Mouse (Mus musculus): ENCODE results near the gene Brox. TPM values are rescaled to one million over a fixed set of nuclear protein-coding genes. Genes with fewer than 3 reads are reported as not detected.

Gene Brox
- polyA plus RNA-seq, 1 experiment from 2014 or later = 78.6 TPM

- H3K4me2 ChIP-seq = no peak overlapping the region
Measured at GRCm38 (mm10) chr1:183308476-183308875, 11.4 kb upstream of the Brox start.

GRCm38 (mm10) chr1:183307555-183307954 lies 10.5 kb upstream of the Brox start:
- no peak overlapping the region for H3K4me2 ChIP-seq
- H3K27me3 ChIP-seq = no peaks in the 10 kb centered on the region
- peaks cover 18% of the 10 kb centered on the region for H3K36me3 ChIP-seq (ENCODE audit: poor library complexity, severe bottlenecking)
- H3K27ac ChIP-seq = no peak overlapping the region
- ATAC-seq = no peak
- WGBS = 87% methylated on average over 3 of the region's 3 CpGs
- no peaks in the 10 kb centered on the region for H3K4me1 ChIP-seq
- no peak overlapping the region for H3K4me3 ChIP-seq
- H3K9me3 ChIP-seq (replicated peaks) = no peaks in the 10 kb centered on the region
- no peak overlapping the region for H3K9ac ChIP-seq

More at GRCm38 (mm10) chr1:183308476-183308875, 11.4 kb upstream of the Brox start:
- peaks cover 23% of the 10 kb centered on the region for H3K36me3 ChIP-seq (ENCODE audit: poor library complexity, severe bottlenecking)
- H3K27ac ChIP-seq = no peak overlapping the region
- no peaks in the 10 kb centered on the region for H3K9me3 ChIP-seq (replicated peaks)
- WGBS = 88% methylated on average over 1 of the region's 1 CpGs
- no peaks in the 10 kb centered on the region for H3K4me1 ChIP-seq
- H3K27me3 ChIP-seq = no peaks in the 10 kb centered on the region
- ATAC-seq = no peak
- H3K9ac ChIP-seq = no peak overlapping the region
- no peak overlapping the region for H3K4me3 ChIP-seq

- Histone ChIP-seq H3K4me1 (peaks cover 6% of the 10 kb centered on the region; the same call in 1 of the 2 replicates), H3K27ac (no peak overlapping the region), H3K27me3 (no peaks in the 10 kb centered on the region), H3K4me3 (no peak overlapping the region), H3K9me3 (replicated peaks) (no peaks in the 10 kb centered on the region), H3K4me2 (no peak overlapping the region), H3K36me3 (ENCODE audit: poor library complexity, severe bottlenecking) (no peaks in the 10 kb centered on the region), H3K9ac (no peak overlapping the region)
- 87% methylated on average over 6 of the region's 6 CpGs for WGBS
- no peak for ATAC-seq
Measured at GRCm38 (mm10) chr1:183299161-183299560, 2.1 kb upstream of the Brox start.

- peak overlapping the region; percentile 52 for H3K4me3 ChIP-seq
- 0% methylated on average over 20 of the region's 20 CpGs for WGBS
Measured at GRCm38 (mm10) chr1:183297886-183298489, 919 bp upstream of the Brox start.

GRCm38 (mm10) chr1:183297473-183297885 lies 410 bp upstream of the Brox start:
- H3K27me3 ChIP-seq = no peaks in the 10 kb centered on the region
- peaks cover 6% of the 10 kb centered on the region; the same call in 1 of the 2 replicates for H3K4me1 ChIP-seq
- peak overlapping the region; percentile 52 for H3K4me3 ChIP-seq
- 2% methylated on average over 28 of the region's 30 CpGs for WGBS
- H3K9me3 ChIP-seq (replicated peaks) = no peaks in the 10 kb centered on the region
- peak overlapping the region; percentile 60 for H3K9ac ChIP-seq
- peaks cover 9% of the 10 kb centered on the region for H3K36me3 ChIP-seq (ENCODE audit: poor library complexity, severe bottlenecking)
- ATAC-seq = peak; percentile 64
- peak overlapping the region; percentile 63 for H3K4me2 ChIP-seq
- H3K27ac ChIP-seq = peak overlapping the region; percentile 2; the same call in 1 of the 2 replicates

More at GRCm38 (mm10) chr1:183297886-183298489, 919 bp upstream of the Brox start:
- Histone ChIP-seq H3K4me2 (peak overlapping the region; percentile 63), H3K27ac (peak overlapping the region; percentile 2; the same call in 1 of the 2 replicates), H3K9ac (peak overlapping the region; percentile 60), H3K9me3 (replicated peaks) (no peaks in the 10 kb centered on the region), H3K4me1 (peaks cover 6% of the 10 kb centered on the region; the same call in 1 of the 2 replicates), H3K36me3 (ENCODE audit: poor library complexity, severe bottlenecking) (peaks cover 5% of the 10 kb centered on the region), H3K27me3 (no peaks in the 10 kb centered on the region)
- no peak for ATAC-seq

- H3K27me3 ChIP-seq = no peaks in the 10 kb centered on the region
- peaks cover 18% of the 10 kb centered on the region for H3K36me3 ChIP-seq (ENCODE audit: poor library complexity, severe bottlenecking)
- H3K9ac ChIP-seq = peak within 1 kb of the TSS; percentile 66
- peak within 1 kb of the TSS; percentile 52 for H3K4me3 ChIP-seq
- peak within 1 kb of the TSS; percentile 57 for H3K27ac ChIP-seq
- peak within 1 kb of the TSS; percentile 63 for H3K4me2 ChIP-seq
- no peaks in the 10 kb centered on the region for H3K9me3 ChIP-seq (replicated peaks)
- under 1% methylated on average over 26 of the region's 26 CpGs for WGBS
- peaks cover 6% of the 10 kb centered on the region; the same call in 1 of the 2 replicates for H3K4me1 ChIP-seq
- ATAC-seq = peak; percentile 15
Measured at GRCm38 (mm10) chr1:183296465-183296864, 604 bp downstream of the Brox start, which contains the start of gene Aida. TSS of gene Aida (plus strand) at chr1:183296590.

GRCm38 (mm10) chr1:183289576-183289975 lies 7.5 kb downstream of the Brox start:
- Histone ChIP-seq H3K4me1 (no peaks in the 10 kb centered on the region), H3K4me2 (no peak overlapping the region), H3K9me3 (replicated peaks) (no peaks in the 10 kb centered on the region), H3K36me3 (ENCODE audit: poor library complexity, severe bottlenecking) (peaks cover 78% of the 10 kb centered on the region), H3K27me3 (no peaks in the 10 kb centered on the region), H3K9ac (no peak overlapping the region), H3K27ac (no peak overlapping the region), H3K4me3 (no peak overlapping the region)
- ATAC-seq = no peak
- 94% methylated on average over 4 of the region's 4 CpGs for WGBS

- H3K4me3 ChIP-seq = no peak overlapping the region
- H3K36me3 ChIP-seq (ENCODE audit: poor library complexity, severe bottlenecking) = peaks cover 86% of the 10 kb centered on the region
- ATAC-seq = no peak
- no peaks in the 10 kb centered on the region for H3K27me3 ChIP-seq
- 82% methylated on average over 3 of the region's 3 CpGs for WGBS
- no peak overlapping the region for H3K9ac ChIP-seq
- H3K9me3 ChIP-seq (replicated peaks) = no peaks in the 10 kb centered on the region
- H3K4me1 ChIP-seq = no peaks in the 10 kb centered on the region
- H3K4me2 ChIP-seq = no peak overlapping the region
- no peak overlapping the region for H3K27ac ChIP-seq
Measured at GRCm38 (mm10) chr1:183288351-183288750, 8.7 kb downstream of the Brox start.

- no peak overlapping the region for H3K9ac ChIP-seq
- no peaks in the 10 kb centered on the region for H3K4me1 ChIP-seq
- no peaks in the 10 kb centered on the region for H3K27me3 ChIP-seq
- no peak overlapping the region for H3K4me3 ChIP-seq
- peaks cover 37% of the 10 kb centered on the region for H3K36me3 ChIP-seq (ENCODE audit: poor library complexity, severe bottlenecking)
- no peaks in the 10 kb centered on the region for H3K9me3 ChIP-seq (replicated peaks)
- H3K27ac ChIP-seq = no peak overlapping the region
- no peak overlapping the region for H3K4me2 ChIP-seq
- no peak for ATAC-seq
- 85% methylated on average over 5 of the region's 5 CpGs for WGBS
Measured at GRCm38 (mm10) chr1:183275763-183276162, 21.3 kb downstream of the Brox start.

GRCm38 (mm10) chr1:183274385-183274784 lies 22.7 kb downstream of the Brox start:
- Histone ChIP-seq H3K27me3 (no peaks in the 10 kb centered on the region), H3K4me1 (no peaks in the 10 kb centered on the region), H3K9ac (no peak overlapping the region), H3K36me3 (ENCODE audit: poor library complexity, severe bottlenecking) (peaks cover 25% of the 10 kb centered on the region), H3K9me3 (replicated peaks) (no peaks in the 10 kb centered on the region), H3K4me2 (no peak overlapping the region), H3K4me3 (no peak overlapping the region), H3K27ac (no peak overlapping the region)
- WGBS = 86% methylated on average over 3 of the region's 3 CpGs
- no peak for ATAC-seq

GRCm38 (mm10) chr1:183272867-183273818 lies 23.9 kb downstream of the Brox start:
- WGBS = 63% methylated on average over 10 of the region's 10 CpGs
- no peaks in the 10 kb centered on the region for H3K4me1 ChIP-seq
- no peaks in the 10 kb centered on the region for H3K9me3 ChIP-seq (replicated peaks)
- H3K36me3 ChIP-seq (ENCODE audit: poor library complexity, severe bottlenecking) = peaks cover 14% of the 10 kb centered on the region
- H3K4me3 ChIP-seq = no peak overlapping the region
- ATAC-seq = 0 out of 2 replicates have a peak, but pooled peaks have one; percentile 55
- no peaks in the 10 kb centered on the region for H3K27me3 ChIP-seq
- H3K27ac ChIP-seq = no peak overlapping the region
- no peak overlapping the region for H3K4me2 ChIP-seq
- H3K9ac ChIP-seq = no peak overlapping the region

- no peaks in the 10 kb centered on the region for H3K27me3 ChIP-seq
- WGBS = 73% methylated on average over 6 of the region's 6 CpGs
Measured at GRCm38 (mm10) chr1:183267666-183268065, 29.4 kb downstream of the Brox start.

More at GRCm38 (mm10) chr1:183267666-183268065, 29.4 kb downstream of the Brox start:
- H3K9me3 ChIP-seq (replicated peaks) = no peaks in the 10 kb centered on the region
- no peak overlapping the region for H3K9ac ChIP-seq
- no peaks in the 10 kb centered on the region for H3K36me3 ChIP-seq (ENCODE audit: poor library complexity, severe bottlenecking)
- no peak overlapping the region for H3K4me3 ChIP-seq
- H3K27ac ChIP-seq = no peak overlapping the region
- no peak for ATAC-seq
- no peak overlapping the region for H3K4me2 ChIP-seq
- no peaks in the 10 kb centered on the region for H3K4me1 ChIP-seq

Data from forebrain, embryonic 13.5 days (tissue).